Mouse (Mus musculus): ENCODE data around the gene Kif1a.
"Not testable (repeated sequence)": the region's sequence is repeated elsewhere in the genome, so short reads cannot be mapped to it uniquely, and the experiment has no call there.

Kif1a gene

DNA sequence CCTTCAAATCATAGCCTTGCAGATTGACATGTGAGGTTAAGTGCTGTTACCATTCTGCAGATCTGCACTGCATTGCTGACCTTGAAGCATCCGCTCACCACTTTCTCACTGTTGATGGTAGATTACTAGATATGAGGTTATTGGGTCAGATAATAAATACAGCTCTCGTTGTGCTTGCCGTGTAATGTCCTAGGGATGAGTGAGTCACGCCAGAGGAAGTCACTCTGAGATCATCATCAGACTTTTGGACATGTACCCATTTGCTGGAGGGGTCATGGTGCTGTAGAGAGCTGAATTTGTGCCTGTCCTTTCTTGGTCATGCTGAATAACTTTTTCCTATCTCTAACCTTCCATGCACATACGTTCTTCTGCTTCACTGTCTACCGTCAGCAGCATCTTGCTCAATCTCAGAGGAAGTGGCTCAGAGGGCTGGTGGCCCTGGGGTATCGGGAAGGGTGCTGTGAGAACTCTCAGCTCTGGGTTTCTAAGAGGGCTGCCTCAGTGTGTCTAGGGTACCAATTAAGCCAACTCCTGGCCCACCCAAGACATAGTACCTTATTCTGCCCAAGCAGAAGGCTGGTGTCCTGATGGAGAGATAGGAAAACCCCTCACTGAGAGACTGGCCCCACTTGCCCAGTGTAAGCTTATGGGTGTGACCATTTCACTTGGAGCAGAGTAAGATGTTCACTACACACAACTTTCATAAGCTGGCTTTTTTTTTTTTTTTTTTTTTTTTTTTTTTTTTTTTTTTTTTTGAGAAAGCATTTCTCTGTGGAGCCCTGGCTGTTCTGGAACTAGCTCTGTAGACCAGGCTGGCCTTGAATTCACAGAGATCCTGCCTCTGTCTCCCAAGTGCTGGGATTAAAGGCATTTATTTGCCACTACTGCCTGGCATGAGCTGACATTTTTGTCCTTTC is 129.6 kb downstream of the Kif1a start:
- DNase-seq (ENCODE audit: extremely low spot score, low read depth, low spot score) = no peak

- not testable (repeated sequence) for DNase-seq (ENCODE audit: extremely low spot score, low read depth, low spot score)
Observed at GRCm38 (mm10) chr1:92970791-92971190, 131.0 kb downstream of the Kif1a start.
